Mouse (Mus musculus) T-cell, adult 66 days (primary cell): Measurements from ENCODE around the gene Olfr279. TPM values are rescaled to one million over a fixed set of nuclear protein-coding genes. Genes with fewer than 3 reads are reported as not detected.

ENCODE experiments used
- total RNA-seq, 2 experiments: library from RNA; stranded (reverse); gene quantifications; 3 replicates in 1 of 2; 4 replicates in 1 of 2; pipeline ENCODE4 v1.2.4; 2023

Gene Olfr279
- not detected for total RNA-seq

DNA sequence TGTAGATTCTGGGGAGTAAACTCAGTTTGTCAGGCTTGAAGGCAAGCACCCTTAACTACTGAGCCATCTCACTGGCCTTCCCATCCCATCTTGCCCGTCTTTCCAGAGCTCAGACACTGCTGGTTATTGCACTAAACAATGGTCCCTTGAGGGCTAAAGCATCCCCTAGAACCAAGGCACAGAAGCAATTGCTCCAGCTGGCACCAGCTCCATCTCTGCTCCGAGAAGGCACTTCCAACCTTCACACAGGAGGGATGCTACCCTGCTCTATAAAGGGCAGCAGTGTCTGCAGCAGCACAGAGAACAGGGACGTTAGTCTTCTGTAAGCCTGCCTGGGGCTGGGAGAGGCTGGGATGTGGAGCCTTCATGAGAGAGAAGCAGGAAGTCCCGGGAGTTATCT, at the start of gene Olfr279:
Gene Olfr279, plus strand, starts transcription at position 301 of the 400 bp plus-strand sequence.

DNA sequence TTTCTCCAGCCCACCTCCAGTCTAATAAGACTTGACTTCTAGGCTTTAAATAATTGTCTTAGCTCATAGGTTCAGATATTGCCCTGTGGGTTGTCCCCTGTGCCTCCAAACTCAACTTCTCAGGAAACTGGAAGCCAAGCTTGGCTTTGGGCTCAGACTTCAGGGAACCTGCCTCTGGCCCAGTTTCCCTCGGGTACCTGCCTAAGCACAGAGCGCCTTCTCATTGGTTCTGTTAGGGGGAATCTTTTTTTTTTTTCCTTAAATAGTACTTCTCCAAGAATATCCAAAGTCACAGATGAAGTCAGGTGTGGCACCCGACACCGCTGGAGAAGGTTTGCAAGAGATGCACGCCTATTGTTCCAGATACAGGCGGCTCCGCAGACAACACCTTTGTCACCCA, 39.9 kb upstream of the Olfr279 start, which contains the start of gene Olfr281:
Gene Olfr281, plus strand, starts transcription at position 301 of the 400 bp plus-strand sequence.

GRCm38 (mm10) chr15:98469596-98469995, 22.6 kb upstream of the Olfr279 start, which contains the start of gene OR5BS1P:
Gene OR5BS1P, plus strand, starts transcription at chr15:98469896.

GRCm38 (mm10) chr15:98482701-98483100, 9.5 kb upstream of the Olfr279 start, which contains the start of gene Lalba:
Gene Lalba, minus strand, starts transcription at chr15:98482721.

GRCm38 (mm10) chr15:98533881-98534627, 41.9 kb downstream of the Olfr279 start, which contains the start of gene Kansl2:
Gene Kansl2, minus strand, starts transcription at chr15:98534264.

Other genes starting within 250 kb of the Olfr279 start
- not detected for gene H1fnt, start 235.1 kb upstream of the Olfr279 start, total RNA-seq
- gene Zfp641, start 196.2 kb upstream of the Olfr279 start, total RNA-seq = not detected
- not detected for gene Olfr285, start 175.0 kb upstream of the Olfr279 start, total RNA-seq
- gene Olfr284, start 151.4 kb upstream of the Olfr279 start, total RNA-seq = not detected
- gene Olfr283, start 111.5 kb upstream of the Olfr279 start, total RNA-seq = not detected
- gene Olfr282, start 61.2 kb upstream of the Olfr279 start, total RNA-seq = not detected
- not detected for gene Olfr281, start 39.8 kb upstream of the Olfr279 start, total RNA-seq
- not detected for gene OR5BS1P, start 22.5 kb upstream of the Olfr279 start, total RNA-seq
- not detected for gene Lalba, start 9.7 kb upstream of the Olfr279 start, total RNA-seq
- gene Kansl2, start 41.9 kb downstream of the Olfr279 start, total RNA-seq = 10 to 100 TPM; 61.5 to 65.2 TPM
- gene Ccnt1, start 78.5 kb downstream of the Olfr279 start, total RNA-seq = 100 to 1,000 TPM; 123 to 126 TPM
- not detected for gene 4930415O20Rik, start 78.6 kb downstream of the Olfr279 start, total RNA-seq
- gene Adcy6, start 117.7 kb downstream of the Olfr279 start, total RNA-seq = 10 to 100 TPM; 24.1 to 30.7 TPM
- under 1 TPM; 0.79 to 0.83 TPM for gene Cacnb3, start 138.4 kb downstream of the Olfr279 start, total RNA-seq
- gene Ddx23, start 170.5 kb downstream of the Olfr279 start, total RNA-seq = 100 to 1,000 TPM; 137 to 163 TPM
- gene Rnd1, start 185.1 kb downstream of the Olfr279 start, total RNA-seq = 1 to 10 TPM in 1 of 2 experiments, under 1 TPM in 1; 0.82 to 1.3 TPM
- gene Ccdc65, start 215.8 kb downstream of the Olfr279 start, total RNA-seq = not detected
- 1 to 10 TPM; 3.7 to 5.5 TPM for gene Fkbp11, start 235.8 kb downstream of the Olfr279 start, total RNA-seq